Mouse (Mus musculus) kidney, adult 9 months (tissue): ENCODE measurements at regions not wholly inside any gene's neighbourhood (a gene's known extent, or its start where the extent isn't known, plus 50 kb on each side); places are given as distances from the start of the nearest gene placed in this dataset.

Experiments used
- DNase-seq: peaks from one replicate; pipeline ENCODE4 v3.0.0; 2022

DNA sequence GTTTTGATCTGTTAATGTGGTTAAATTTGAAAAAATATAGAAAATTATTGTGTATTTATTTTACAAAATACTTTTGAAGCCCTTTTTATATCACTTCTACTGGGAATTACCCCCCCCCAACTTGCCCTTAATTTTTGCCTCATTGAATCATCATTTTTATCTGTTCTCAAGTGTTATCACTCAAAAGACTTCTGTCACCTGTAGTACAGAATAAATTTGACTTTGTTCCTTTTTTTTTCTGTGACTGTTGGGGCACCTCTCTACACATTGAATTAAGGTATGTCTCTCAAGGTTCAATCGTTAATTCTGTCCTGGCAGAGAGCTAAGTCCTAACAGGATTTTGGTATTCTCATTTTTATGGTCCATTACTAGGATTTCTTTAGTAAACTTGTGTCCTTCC, 1123.0 kb upstream of the Cited2 start:
- DNase-seq = no peak

DNA sequence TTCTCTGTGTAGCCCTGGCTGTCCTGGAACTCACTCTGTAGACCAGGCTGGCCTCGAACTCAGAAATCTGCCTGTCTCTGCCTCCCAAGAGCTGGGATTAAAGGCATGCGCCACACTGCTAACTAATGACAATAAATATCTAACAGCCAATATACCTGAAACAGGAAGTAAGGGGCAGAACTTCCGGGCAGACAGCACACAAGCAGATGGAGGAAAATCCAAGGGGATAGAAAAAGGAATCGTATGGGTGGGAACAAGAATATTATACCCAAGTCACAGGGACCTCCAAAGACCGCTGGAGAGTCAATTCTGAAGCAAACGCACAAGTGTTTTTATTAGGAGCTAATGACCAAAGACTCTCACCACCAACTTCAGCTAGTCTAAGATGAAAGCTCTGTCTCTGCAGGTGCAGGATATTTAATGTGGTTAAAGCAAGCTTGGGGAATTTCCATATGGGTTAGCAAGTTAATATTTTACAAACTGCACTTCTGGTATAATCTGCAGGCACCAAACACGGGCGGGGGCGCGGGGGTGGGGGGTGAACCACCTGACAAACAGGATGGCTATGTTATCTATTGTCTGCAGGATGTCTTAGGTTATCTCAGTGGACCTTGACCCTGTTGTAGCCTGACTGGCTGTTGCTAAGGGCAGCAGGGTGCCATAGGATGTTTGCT, 1122.3 kb upstream of the Cited2 start:
- no peak for DNase-seq

DNA sequence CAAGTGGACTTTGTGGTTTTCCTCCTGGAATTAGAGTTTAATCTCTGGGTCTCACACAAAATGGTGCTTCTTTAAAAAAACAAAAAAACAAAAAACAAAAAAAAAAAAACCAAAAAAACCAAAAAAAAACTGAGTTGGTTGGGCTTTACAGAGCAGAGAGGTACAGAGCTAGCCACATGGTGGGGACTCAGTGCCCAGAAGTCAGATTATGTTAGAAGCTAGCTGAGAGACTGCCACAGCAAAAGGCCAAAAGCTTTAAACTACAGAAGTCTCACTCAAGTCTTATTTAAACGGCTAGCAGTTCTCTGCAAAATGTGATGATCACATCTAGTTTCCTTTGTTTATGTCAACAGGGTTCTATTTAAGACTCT, 1121.8 kb upstream of the Cited2 start:
- no peak for DNase-seq

DNA sequence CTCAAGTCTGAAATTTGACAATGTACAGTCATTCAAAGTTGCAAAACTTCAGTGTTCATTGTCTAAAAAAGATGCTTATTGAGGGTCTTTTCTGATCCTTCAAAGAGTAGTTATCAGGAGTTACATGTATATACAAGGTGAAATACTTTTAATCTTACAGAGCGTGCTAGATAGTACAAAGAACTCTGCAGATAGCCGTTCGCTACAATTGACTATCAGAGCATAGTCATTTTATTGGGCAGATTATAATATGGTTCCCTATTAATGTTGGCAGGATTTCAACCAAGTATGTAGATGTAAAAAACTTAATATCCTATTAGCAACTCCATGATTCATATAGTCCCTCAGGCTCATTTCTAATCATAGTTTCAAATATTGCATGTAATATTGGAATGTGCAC, 1114.7 kb upstream of the Cited2 start:
- DNase-seq = no peak

DNA sequence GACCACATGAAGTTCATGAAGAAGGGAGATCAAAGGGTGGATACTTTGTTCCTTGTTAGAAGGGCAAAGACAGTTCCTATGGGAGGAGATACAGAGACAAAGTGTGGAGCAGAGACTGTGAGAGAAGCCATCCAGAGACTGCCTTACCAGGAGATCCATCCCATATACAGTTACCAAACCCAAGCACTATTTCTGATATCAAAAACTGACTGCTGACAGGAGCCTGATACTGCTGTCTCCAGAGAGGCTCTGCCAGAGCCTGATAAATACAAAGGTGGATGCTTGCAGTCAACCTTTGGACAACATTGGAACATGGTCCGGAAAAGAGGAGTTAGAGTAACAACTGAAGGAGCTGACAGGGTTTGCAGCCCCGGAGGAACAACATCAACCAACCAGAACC, 1104.3 kb upstream of the Cited2 start:
- DNase-seq = no peak

DNA sequence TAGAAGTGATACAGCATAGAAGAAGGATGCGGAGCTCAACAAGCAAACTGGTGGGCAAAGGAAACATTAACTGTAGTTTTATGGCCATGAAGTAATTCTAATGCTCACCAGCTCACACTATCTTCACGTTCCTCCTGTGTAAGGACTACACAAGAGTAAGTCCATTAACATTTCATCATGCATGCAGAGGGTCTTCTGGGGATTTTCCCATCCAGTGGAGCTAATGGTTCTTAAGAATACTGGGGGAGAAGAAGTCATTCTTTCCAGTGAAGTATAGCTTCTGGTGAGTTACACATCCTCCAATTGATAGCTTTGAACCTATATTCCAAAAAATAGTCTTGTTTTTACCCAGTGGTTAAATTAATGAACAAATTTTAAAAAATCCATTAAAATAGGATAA, 1103.4 kb upstream of the Cited2 start:
- no peak for DNase-seq

DNA sequence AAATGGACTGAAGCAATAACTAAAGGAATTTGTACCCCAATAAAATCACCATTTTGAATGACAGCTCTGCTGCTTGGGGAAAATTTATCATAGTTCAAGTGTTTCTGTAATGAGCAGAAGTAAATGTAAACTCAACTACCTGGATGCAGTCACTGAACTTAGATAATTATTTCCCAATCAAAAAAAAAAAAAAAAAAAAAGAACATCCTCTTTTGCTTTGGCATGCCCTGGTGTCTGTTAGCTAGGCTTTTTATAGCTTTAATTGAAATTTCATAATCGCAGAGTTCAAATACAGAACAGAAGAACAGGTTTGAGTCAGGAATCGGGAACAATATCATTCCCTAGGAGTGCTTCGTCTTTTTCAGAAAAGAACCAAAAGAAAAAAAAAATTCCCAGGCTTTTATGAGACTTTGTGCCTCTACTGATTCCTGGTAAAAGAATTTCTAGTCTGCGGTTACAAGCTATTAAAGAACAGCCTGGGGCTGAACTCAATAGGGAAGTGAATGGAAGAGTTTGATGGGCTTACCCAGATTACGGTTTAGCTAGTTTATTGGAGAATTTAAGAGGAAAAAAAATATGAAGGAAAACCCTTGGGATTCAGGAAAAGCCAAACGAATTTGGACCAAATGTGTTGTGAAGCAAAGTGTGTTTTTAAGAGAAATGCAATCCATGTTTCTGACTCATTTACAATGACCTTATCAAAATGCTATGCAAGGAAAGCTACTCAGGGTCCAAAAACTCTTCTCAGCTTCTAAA, 1102.0 kb upstream of the Cited2 start:
- peak; percentile 1 for DNase-seq

DNA sequence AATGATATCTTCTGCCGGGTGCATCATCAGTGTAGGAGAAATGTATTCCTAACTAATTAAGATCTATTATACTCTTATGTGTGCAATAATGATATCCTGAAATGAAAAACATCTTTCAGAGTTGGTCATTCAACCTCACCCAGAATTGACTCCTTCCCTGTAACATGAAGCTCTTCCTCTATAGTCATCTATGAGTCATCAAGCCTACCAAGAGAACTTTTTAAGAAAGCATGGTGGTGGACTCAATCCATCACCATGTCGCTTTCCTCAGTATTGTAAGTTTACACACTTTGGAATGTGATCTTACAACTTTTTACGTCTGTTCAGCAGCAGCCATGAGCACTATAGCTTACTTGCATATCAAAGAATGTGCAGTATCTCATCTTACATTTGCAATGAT, 1100.2 kb upstream of the Cited2 start:
- no peak for DNase-seq

DNA sequence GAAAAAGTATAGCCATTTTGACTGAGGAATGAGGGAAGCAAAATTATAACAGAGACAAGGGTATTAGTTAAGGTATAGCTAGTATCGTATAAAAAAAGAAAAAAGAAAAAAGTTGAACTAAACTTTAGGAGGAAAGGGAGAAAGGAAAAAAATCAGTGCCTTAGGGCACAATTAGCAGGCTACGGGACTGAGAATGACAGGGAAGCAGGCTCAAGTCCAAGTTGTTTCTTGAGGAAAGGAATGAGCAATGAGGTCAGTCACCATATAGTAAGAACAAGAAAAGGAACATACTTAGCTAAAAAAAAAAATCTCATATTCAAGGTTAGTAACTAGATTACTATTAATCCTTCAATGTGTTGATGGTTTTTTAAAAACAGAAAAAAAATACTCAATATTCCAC, 1089.8 kb upstream of the Cited2 start:
- DNase-seq = no peak

DNA sequence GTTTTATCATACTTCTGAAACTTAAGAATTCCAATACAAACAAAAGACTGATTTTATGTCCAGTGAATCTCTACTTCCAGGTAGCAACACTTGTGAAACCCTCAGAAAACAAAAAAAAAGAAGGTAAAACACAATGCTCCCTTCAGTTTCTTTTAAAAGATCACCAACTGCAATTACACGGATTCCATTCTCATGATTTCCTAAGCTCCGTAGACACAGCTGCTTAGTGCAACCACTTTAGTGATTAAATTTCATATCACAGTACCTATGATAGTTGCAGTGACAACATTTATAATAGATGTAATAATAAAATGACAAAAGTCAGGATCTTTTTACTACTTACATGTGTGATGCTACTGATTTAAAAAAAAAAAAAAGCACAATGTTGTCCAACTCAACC, 1087.6 kb upstream of the Cited2 start:
- DNase-seq = no peak

DNA sequence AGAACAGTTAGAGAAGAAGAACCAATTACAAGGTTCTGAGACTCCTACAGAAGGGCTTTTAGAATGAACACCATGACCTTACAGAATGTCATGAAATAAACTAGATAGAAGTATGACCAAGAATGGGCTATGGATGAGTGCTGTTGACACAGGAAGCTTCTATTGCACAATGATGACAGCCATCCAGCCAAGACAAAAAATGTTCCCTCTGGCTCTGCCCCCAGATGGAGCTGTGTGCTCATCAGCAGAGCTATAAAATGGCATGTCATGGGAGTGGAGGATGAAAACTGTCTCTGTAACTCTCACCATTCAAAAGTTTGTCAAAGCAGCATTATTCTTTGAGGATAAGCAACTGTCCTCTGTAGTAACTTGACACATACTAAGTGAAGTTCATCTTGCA, 1086.0 kb upstream of the Cited2 start:
- peak; percentile 28 for DNase-seq

DNA sequence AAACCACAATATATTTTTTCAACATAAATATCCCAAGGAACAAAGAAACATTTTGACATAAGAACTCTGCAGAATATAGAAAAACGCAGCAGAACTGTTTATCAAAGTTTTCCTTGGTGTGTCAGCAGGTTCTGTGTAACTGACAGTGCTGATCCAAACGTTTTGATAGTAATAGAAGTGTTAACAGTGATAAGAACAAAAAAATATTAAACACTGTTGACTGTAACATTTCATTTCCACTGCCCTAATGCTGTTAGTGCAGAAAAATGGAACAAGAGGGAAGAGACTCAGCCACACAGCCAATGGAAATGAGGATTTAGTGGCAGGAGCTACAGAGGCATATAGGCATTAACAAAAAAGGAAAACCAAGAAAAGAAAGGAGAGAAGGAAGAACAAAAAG, 1084.9 kb upstream of the Cited2 start:
- no peak for DNase-seq

DNA sequence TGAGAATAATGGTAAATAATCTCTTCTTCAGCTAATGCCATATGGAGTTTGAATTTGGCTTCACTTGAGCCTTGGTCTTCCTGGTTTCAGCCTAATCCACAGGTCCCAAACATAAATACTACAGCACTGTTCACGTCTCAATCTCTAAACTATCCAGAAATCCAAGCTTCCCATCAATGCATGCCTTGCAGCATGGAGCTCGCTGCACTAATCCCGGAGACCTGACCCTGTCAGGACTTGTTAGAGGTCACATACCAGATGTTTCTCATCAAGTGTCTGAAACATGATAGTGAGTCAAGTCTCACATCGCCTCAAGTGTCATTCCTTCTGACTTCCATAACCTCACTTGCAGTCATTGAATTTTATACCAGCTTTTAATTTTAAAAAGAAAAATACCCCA, 1082.9 kb upstream of the Cited2 start:
- peak; percentile 1 for DNase-seq

DNA sequence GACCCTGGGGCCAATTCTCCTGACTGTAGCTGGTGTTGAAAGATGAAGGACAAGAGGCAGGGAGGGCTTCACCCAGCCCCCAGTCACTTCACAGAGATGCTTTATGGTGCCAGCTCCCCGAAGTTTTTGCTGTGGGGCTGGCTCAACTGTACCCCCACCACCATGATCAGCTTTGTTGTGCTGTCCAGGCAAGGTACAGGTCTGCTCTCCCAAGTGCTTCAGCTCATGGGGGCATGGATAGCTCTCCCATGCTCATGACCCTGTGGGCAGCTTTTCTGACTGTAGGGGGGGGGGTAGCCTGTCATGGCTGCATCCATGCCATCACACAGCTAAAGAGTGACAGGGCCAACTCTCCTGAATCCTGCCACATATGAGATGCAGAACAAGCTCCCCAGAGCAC, 1072.9 kb upstream of the Cited2 start:
- DNase-seq = no peak

DNA sequence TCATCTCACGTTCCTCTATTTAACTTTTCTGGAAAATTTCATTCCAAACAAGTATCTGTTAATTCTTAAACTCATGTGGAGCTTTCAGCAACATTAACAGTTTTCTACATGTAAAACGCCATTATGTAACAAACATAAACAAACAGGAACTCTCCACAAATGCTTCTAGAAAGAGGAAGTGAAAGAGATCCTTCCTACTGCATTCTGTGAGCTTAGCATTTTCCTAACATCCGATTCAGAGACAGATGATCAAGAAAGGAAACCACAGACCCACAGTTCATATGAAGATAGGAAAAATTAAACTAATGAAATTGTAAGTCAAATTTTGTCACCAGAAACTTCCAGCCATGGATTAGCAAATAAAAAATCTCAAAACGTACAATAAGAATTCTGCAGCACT, 1070.6 kb upstream of the Cited2 start:
- DNase-seq = no peak

DNA sequence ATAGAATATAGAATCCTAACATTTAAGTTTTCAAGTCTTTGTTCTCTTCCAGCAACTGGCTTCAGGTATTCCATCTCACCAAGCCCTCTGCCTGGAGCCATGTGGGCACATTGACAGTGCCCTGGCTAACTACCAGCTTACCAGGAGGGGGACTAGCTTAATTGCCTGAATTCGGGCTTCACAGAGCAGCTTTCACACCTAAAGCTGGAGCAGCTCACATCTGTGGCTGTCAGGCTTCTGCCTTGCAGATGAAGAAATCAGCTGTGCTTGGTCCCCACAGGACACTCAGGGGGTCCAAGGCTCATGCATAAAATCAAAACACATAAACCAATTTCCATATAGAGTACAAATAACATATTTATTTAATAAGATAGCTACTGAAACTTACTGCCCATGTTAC, 1058.5 kb upstream of the Cited2 start:
- no peak for DNase-seq

DNA sequence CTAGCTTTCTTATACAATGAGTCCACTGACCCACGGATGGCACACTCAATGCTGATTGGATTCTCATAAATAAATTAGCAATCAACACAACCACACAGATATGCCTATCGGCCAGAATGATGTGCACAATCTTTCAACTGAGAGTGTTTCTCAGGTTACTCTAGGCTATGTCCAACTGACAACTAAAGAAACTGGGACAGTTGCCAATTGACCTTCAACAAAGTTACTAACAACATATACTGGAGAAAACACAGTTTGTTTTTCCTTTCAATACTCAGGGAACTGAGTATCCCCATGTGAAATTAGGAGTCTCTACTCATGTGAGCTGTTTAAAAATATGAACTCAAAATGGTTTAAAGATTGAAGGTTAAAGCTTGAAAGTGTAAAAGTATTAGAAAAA, 1052.7 kb upstream of the Cited2 start:
- DNase-seq = peak; percentile 3

DNA sequence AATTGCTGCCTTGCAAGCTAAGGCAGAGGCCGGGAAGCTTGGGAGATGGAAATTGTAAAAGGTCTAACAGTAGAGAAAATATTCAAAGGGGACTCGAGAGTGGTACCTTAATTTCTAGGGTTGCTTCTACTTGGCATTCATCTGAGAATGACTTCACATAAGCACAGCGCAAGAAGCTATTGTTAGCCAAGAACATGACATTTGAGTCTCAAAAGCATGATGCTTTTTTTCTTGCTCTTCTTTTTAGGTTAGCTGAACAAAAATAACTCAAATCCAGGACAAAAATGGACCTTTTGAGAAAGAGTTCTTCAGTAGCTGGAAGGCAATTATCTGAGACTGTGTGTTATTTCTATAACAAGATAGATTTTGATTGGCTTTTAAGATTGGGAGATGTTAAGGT, 1042.0 kb upstream of the Cited2 start:
- DNase-seq = no peak

DNA sequence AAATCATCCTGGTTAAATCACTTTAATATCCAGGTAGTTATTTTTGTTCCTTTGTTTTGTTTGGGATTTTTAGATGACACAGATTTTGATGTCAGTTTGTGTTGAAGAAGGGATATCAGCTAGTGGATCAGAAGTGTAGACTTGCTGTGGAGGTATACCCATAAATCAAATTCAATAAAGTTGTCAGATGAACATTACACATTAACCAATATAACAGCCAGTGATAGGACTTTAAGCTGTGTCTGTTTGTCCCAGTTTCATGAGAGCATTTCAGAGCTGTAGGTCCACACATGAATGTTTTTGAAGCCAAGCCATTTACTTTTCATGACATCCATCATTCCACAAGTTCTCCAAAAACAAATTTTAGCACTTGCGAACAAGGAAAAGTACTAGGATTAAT, 1037.7 kb upstream of the Cited2 start:
- no peak for DNase-seq

DNA sequence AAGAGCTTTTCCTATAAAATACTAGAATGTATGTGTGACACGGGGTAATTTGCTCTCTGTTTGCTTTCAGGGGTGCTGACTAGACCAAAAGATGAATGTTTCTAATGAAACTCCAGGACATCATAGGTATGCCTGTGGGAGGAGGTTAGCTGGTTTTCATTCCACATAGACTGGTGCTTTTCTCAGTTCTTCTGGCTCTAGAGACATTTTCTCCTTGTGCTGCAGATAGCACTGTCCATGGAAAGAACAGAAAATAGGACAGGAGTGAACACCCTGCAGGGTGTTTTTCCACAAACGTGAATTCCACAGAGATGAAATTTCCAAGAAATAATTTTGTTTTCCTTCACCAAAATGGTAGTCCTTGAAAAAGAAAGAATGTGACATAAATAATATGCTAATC, 1016.0 kb upstream of the Cited2 start:
- no peak for DNase-seq

DNA sequence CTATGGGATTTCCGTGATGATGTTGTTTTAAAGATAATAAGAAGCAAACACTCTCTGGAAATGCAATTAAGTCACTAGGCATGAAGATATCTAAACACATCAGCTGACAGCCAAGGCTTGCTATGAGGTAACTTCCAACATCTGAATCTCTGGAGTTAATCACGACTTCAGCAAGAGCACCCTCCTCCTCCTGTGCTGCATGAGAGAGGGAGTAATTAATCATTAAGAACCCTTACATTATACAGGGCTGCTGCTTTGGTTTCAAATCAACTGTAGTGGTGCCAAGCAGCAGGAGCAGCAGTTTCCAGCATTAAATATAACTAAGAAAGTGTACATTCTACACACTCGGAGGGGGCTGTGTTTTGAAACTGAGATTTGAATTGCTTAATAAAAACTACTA, 1009.9 kb upstream of the Cited2 start:
- DNase-seq = no peak

DNA sequence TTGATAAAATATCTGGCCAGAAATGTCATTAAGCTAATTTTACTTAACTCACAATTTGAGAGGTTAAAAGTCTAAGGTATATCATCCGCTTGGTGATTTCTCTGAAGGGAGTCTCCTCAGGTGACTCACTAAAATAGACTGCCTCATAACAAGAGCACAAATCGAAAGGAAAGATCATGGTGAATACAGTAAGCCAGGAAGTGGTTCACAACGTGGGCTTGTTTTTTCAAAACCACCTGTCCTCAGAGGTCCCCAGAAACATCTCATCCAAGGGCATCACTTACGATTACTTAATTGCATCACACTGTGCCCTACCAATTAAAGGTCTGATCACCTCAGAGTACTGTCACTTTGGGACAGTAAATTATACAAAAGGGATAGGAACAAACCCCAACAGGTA, 1009.0 kb upstream of the Cited2 start:
- DNase-seq = no peak

DNA sequence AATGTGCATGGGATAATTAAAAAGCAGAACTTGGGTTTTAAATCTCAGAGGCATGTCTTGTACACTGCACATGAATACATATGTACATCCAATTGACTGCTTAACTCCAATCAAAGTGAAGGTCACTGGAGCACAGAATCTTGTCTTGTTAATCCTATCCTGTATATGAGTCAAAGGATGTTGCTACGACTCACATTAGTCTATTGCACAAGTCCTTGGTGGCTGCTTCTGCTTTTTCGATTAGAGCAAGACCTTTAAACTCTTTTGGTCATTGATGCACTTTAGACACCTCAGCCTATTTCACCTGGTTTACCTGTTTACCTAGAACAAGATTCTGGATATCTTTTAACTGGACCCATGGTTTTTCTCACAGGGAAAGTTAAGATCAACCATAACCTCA, 1008.5 kb upstream of the Cited2 start:
- no peak for DNase-seq

DNA sequence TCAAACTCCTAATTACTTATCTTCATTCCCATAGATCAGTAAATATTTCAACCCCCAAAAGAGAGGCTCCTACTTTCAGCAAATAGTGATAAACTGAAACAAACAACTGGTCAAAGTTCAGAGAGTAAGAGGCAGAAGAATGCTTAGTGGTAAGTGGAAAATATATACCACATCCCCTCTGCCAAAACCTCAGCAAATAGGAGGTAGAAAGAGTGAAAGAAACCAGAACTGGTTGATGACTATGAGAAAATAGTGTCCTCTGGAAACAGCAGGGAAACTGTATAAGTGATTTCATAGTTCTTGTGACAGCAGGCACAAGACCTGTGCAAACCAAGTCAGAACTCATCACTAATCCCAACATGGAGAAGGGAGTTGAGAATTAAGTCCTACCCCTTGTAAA, 980.8 kb upstream of the Cited2 start:
- no peak for DNase-seq

DNA sequence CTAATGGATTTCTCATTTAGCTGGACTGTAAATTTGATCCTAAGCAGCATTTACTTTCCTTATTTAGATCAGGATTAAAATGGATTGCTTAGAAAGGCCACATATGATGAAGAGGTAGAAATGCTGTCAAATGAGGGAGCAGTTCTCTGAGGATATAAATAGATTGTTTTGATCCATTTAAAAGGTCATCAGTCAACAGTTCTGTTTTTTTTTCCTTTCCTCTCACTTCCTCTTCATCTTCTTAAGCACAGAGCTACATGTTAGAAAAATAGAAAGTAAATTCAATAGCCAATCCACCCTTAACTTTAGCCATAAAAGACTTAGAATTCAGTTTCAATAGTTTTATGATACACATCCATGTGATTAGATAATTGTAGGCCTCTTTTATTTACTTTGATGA, 971.5 kb upstream of the Cited2 start:
- no peak for DNase-seq
